Mouse (Mus musculus) left cerebral cortex, postnatal 36 days (tissue): ENCODE measurements at regions not wholly inside any gene's neighbourhood (a gene's known extent, or its start where the extent isn't known, plus 50 kb on each side); places are given as distances from the start of the nearest gene placed in this dataset.
"Not testable (repeated sequence)": the region's sequence is repeated elsewhere in the genome, so short reads cannot be mapped to it uniquely, and the experiment has no call there.

Source experiments
- DNase-seq, 2 experiments: peaks; one replicate each; pipeline ENCODE4 v3.0.0; 2021 to 2022; ENCODE audit warnings: low spot score in 2 of 2, mixed read lengths in 1 of 2
- intact Hi-C: fragments of 180-260 bp; cut with DNase I; formaldehyde crosslinking; loops from one replicate; pipeline ENCODE4 v1.15.1; 2025

DNA sequence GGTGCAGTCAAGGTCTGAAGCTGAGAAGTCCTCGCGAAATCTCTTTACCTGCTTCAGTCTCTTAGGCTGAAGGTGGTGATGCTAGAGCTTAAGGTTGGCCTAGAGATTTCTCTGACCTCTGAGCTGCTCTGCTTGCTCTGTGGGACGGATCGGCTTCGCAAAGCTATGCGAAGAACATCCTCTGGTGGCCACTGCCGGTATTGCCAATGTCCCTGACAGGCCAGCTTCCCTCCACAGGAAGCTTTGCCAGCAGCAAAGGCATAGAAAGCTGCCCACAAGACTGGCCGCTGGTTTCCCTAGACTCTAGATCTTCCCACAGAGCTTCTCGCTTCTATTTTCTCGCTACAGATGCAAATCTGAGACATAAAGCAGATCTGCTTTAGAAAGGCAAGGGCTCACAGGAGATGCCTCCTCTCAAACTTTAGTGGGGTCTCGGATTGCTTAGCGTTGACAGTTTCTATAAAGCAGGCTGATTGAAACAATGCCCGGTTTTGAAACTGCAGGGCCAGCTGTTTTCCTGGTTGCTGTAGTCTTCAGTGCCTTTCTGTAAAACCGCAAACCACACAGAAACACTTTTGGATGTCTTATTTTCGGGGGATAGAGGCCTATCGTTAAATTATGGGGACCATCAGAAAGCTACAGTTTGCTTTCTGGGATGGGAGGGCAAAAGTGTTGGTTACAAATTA, 153.7 kb downstream of the Car8 start:
- intact Hi-C loops = loop anchor here (5.0 to 10.0 kb wide), 3 partner anchors 98 to 1520 kb away; no protein-coding TSS in a partner anchor
- DNase-seq = peak; percentile 69 to 75

DNA sequence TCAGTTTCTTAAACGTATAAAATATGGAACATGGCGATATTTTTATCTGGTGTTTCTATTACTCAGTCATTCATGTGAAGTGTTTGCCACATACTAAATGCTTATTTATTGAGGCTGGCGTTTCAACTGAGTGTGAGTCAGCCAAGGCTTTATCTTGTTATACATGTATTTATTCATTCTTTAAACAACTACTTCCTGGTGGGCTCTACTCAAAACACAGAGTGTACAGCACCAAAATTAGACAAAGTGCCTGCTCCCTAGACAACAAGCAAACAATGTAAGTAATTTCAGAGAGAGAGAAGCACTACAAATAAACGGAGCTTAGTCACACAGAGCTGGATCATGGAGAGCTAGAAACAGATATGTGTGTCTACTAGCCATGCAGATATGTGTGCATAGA, 159.5 kb downstream of the Car8 start:
- DNase-seq = no peak
- intact Hi-C loops = no loop called here

- intact Hi-C loops = no loop called here
- DNase-seq = no peak
Measured at GRCm38 (mm10) chr4:8072989-8073573, 165.8 kb downstream of the Car8 start.

DNA sequence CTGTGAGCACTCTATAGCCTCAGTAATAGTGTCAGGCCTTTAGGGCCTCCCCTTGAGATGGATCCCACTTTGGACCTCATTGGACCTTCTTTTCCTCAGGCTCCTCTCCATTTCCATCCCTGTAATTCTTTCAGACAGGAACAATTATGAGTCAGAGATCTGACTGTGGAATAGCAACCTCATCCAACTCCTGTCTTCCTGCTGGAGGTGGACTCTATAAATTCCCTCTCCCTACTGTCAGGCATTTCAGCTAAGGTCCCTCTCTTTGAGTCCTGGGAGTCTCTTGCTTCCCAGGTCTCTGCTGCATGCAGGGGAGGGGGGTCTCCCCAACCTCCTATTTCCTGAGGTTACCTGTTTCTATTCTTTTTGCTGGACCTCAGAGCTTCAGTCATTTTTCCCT, 168.1 kb downstream of the Car8 start:
- DNase-seq = peak in 1 of 2 experiments; percentile 3
- intact Hi-C loops = not testable (repeated sequence)

DNA sequence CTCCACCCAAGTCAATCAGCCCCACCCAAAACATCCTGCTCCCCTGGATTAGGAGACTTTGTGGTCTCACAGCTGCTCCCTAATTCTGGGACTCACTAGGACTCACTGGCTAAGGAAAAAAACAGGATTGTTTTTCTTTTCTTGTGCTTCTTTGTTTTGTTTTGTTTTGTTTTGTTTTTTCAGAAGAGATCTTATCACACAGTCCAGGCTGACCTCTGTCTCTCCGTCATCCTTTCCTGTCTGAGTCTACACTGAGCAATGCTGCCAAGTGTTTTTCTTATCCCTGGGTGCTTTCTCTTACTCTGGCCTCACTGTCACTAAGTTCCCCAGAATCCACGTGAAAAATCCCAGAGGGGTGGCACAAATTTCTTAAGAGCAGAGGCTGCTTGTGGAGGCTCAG, 170.8 kb downstream of the Car8 start:
- intact Hi-C loops = no loop called here
- DNase-seq = no peak

DNA sequence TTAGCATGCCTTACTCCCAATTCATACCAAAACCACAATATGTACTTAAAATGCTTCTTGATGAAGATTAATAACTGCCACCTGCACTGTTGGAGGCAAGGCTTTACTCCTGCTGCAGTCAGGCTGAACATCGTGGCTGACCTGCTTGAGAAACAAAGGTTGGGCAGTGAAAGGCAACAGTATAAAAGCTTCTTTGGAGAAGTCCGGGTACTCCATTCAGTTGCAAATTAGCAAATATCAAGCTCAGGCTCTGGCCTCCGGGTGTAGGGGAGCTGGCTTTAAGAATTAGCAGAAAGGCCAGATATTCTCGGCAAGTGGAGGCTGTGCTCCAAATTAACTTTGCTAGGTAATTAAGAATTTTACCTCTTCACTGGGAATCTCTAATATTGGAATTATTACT, 197.1 kb downstream of the Car8 start:
- DNase-seq = no peak
- intact Hi-C loops = no loop called here

GRCm38 (mm10) chr4:8037863-8038262, 201.0 kb downstream of the Car8 start:
- intact Hi-C loops = no loop called here

DNA sequence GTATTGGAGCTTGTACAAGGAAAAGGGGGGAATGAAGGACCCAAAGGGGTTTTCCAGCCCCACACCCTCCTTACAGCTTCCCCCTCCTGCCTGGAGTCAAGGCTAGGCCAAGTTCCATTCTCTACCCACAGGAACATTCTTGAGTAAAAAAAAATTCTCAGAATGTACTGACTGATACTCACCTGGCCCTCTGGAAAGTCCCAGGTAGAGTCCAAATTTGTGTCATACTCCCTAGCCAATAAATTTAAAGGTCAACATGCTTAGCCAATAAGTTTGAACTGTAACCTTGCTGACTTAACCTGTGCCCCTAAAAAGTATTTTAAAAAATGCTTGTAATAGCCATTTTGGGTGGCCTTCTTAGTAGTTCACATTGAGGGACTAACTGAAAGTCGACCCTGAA, 205.4 kb downstream of the Car8 start:
- intact Hi-C loops, DNase-seq: not testable (repeated sequence)

More at GRCm38 (mm10) chr4:8037863-8038262, 201.0 kb downstream of the Car8 start:
- no peak for DNase-seq

DNA sequence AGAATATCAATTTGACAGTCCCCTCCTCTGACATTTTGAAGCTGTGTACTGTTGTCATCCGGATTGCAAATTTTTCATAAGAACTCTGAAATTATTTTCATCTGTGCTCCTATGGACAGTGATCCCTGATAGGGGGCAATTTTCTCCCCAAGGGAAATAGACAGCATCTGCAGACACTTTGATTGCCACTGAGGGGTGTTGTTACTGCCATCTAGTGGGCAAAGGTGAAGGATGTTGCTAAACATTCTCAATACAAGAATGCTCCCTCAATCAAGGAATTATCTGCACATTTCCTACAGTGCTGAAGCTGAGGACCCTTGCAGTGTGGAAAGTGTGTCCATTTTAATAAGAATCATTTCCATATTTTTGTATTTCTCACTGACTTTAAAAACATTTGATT, 233.7 kb downstream of the Car8 start:
- intact Hi-C loops = loop anchor here (5.0 kb wide), 1 partner anchor 1443 kb away; no protein-coding TSS in a partner anchor
- DNase-seq = peak in 1 of 2 experiments; percentile 20

DNA sequence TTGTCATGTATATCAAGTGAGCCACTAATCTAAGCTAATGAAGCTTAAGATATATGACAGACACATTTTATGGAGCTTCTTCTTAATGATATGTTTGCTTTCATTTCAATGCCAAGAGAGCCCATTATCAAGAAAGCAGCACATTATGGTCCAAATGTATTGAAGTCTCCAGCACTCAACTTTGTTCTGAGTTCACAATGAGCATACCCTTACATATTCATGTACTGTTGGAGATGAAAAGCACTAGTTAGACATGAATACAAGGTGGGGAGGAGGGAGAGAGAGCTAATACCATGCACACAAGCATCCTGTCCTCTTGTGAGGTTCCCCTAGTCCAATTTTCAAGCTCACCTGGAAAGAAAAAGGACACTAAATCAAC, 241.3 kb downstream of the Car8 start:
- DNase-seq = no peak
- intact Hi-C loops = no loop called here

DNA sequence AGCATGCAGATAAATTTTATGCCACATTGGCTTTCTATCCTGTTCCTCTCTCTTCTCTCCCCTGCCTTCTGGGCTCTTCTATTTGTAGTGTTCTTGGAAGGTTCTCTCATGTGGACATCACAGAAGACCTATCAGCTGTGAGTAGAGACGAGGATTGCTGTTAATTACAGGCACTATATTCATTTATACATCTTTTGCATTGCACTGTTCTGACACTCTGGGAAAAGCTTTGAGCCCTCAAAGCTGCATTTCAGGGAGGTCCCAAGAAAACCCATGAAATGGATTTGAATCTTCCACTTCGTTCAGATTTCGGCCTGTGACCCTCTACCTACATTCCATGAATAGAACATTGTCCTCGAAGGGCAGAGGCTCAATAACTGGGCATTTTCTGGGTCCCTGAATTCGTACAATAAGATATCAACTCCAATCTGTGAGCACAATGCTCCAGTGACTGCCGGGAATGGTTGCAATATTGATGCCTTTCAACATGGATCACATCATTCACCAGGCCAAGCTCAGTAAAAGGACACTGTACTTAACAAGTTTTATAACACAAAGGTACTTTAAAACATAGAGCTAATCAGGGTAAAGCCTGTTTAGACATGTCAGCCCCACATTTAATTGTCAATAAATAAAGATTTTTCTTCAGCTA, 241.8 kb downstream of the Car8 start:
- DNase-seq = no peak
- intact Hi-C loops = no loop called here

GRCm38 (mm10) chr4:7992944-7993343, 245.9 kb downstream of the Car8 start:
- DNase-seq = no peak
- intact Hi-C loops = no loop called here

GRCm38 (mm10) chr4:7987781-7988180, 251.1 kb downstream of the Car8 start:
- intact Hi-C loops = loop anchor here (5.0 kb wide), 2 partner anchors 100 to 380 kb away; no protein-coding TSS in a partner anchor
- DNase-seq = no peak

- intact Hi-C loops = loop anchor here (5.0 kb wide), 2 partner anchors 100 to 380 kb away; no protein-coding TSS in a partner anchor
- DNase-seq = no peak
Measured at GRCm38 (mm10) chr4:7987346-7987745, 251.5 kb downstream of the Car8 start.

GRCm38 (mm10) chr4:7984814-7985213, 254.0 kb downstream of the Car8 start:
- intact Hi-C loops = loop anchor here (5.0 kb wide), 2 partner anchors 102 to 382 kb away; no protein-coding TSS in a partner anchor
- no peak for DNase-seq

GRCm38 (mm10) chr4:7979772-7980351, 259.0 kb downstream of the Car8 start:
- DNase-seq = no peak
- intact Hi-C loops = no loop called here

- intact Hi-C loops = no loop called here
- no peak for DNase-seq
Measured at GRCm38 (mm10) chr4:7977661-7978444, 261.0 kb downstream of the Car8 start.

- DNase-seq = no peak
- intact Hi-C loops = no loop called here
Measured at GRCm38 (mm10) chr4:7970272-7970671, 268.6 kb downstream of the Car8 start.

GRCm38 (mm10) chr4:7965663-7966062, 273.2 kb downstream of the Car8 start:
- DNase-seq = no peak
- intact Hi-C loops = no loop called here
